Mouse (Mus musculus) CH12.LX (cell line): ENCODE measurements around the gene Tacr2. TPM values are rescaled to one million over a fixed set of nuclear protein-coding genes. Genes with fewer than 3 reads are reported as not detected.

Experiments
- DNase-seq: peaks from one replicate; pipeline ENCODE4 v3.0.0-alpha.2; 2013; ENCODE audit errors: extremely low read depth
- H3K27ac ChIP-seq: 2 replicates; pipeline ENCODE4 v1.5.1; 2012; ENCODE audit warnings: low read depth, mild to moderate bottlenecking, control low read depth, moderate library complexity; ENCODE audit not compliant: insufficient read depth
- H3K27me3 ChIP-seq: replicated peaks from 2 replicates; pipeline ENCODE3; 2012; ENCODE audit warnings: inconsistent platforms
- H3K36me3 ChIP-seq, 2 experiments: replicated peaks in 1 of 2; 2 replicates each; pipeline versions ENCODE3 to v1.6.1; 2012; ENCODE audit warnings: inconsistent platforms in 1 of 2, low read length in 1 of 2, mild to moderate bottlenecking in 1 of 2, mixed read lengths in 1 of 2, moderate library complexity in 1 of 2; ENCODE audit not compliant: control insufficient read depth in 1 of 2, insufficient read depth in 1 of 2
- H3K4me1 ChIP-seq, 2 experiments: 2 replicates each; pipeline ENCODE4 v1.6.1; 2012; ENCODE audit warnings: inconsistent platforms in 1 of 2, moderate library complexity in 1 of 2; ENCODE audit not compliant: insufficient read depth in 2 of 2, control insufficient read depth in 1 of 2
- H3K4me2 ChIP-seq: 2 replicates; pipeline ENCODE4 v1.6.1; 2012; ENCODE audit warnings: low read depth, mild to moderate bottlenecking, control low read depth; ENCODE audit not compliant: poor library complexity, insufficient read depth, severe bottlenecking
- H3K4me3 ChIP-seq, 3 experiments: fragments of 150-350 bp in 1 of 3; sonication (generic) in 1 of 3; replicated peaks in 1 of 3; 2 replicates each; pipeline versions ENCODE3 to v1.5.1; 2011 to 2012; ENCODE audit warnings: low read depth in 2 of 3, low read length in 2 of 3, mild to moderate bottlenecking in 2 of 3, moderate library complexity in 2 of 3, control low read depth in 1 of 3, improper control_type of control experiment in 1 of 3, inconsistent platforms in 1 of 3, mixed read lengths in 1 of 3; ENCODE audit not compliant: poor library complexity in 1 of 3
- H3K79me2 ChIP-seq: replicated peaks from 2 replicates; pipeline ENCODE4 v1.6.1; 2012; ENCODE audit warnings: mild to moderate bottlenecking, moderate library complexity; ENCODE audit not compliant: control insufficient read depth, poor library complexity, insufficient read depth, severe bottlenecking; ENCODE audit errors: extremely low read depth
- H3K9ac ChIP-seq: 2 replicates; pipeline ENCODE4 v1.6.1; 2012; ENCODE audit warnings: low read depth, mild to moderate bottlenecking, control low read depth, moderate library complexity; ENCODE audit not compliant: insufficient read depth
- H3K9me3 ChIP-seq: replicated peaks from 2 replicates; pipeline ENCODE3; 2012; ENCODE audit warnings: low read length, inconsistent platforms, mixed read lengths
- CHD2 ChIP-seq: IDR thresholded peaks from 2 replicates; pipeline ENCODE4 v1.6.1; 2011; ENCODE audit warnings: low read length, improper control_type of control experiment
- CTCF ChIP-seq, 2 experiments: IDR thresholded peaks in 1 of 2; conservative IDR thresholded peaks in 1 of 2; 2 replicates each; pipeline ENCODE4 v1.5.1; 2011 to 2012; ENCODE audit warnings: low read depth in 2 of 2, low read length in 2 of 2, improper control_type of control experiment in 1 of 2, inconsistent platforms in 1 of 2, mild to moderate bottlenecking in 1 of 2, moderate library complexity in 1 of 2
- E2F4 ChIP-seq: IDR thresholded peaks from 2 replicates; pipeline ENCODE4 v1.6.1; 2011; ENCODE audit warnings: low read depth, low read length, improper control_type of control experiment; ENCODE audit not compliant: insufficient replicate concordance
- ELF1 ChIP-seq: IDR thresholded peaks from 2 replicates; pipeline ENCODE4 v1.6.1; 2014; ENCODE audit warnings: low read depth, mild to moderate bottlenecking, inconsistent platforms, low read length, improper control_type of control experiment
- EP300 ChIP-seq: IDR thresholded peaks from 2 replicates; pipeline ENCODE4 v1.6.1; 2011; ENCODE audit warnings: low read length, improper control_type of control experiment
- GABPA ChIP-seq: IDR thresholded peaks from 2 replicates; pipeline ENCODE4 v1.6.1; 2012; ENCODE audit warnings: low read depth, low read length, improper control_type of control experiment, inconsistent platforms; ENCODE audit not compliant: insufficient replicate concordance
- HCFC1 ChIP-seq: IDR thresholded peaks from 2 replicates; pipeline ENCODE4 v1.6.1; 2012; ENCODE audit warnings: low read depth, mild to moderate bottlenecking, inconsistent platforms, low read length, improper control_type of control experiment
- KAT2A ChIP-seq: IDR thresholded peaks from 2 replicates; pipeline ENCODE4 v1.6.1; 2012; ENCODE audit warnings: low read length, improper control_type of control experiment, inconsistent platforms; ENCODE audit not compliant: insufficient replicate concordance
- MAFK ChIP-seq: IDR thresholded peaks from 2 replicates; pipeline ENCODE4 v1.6.1; 2011; ENCODE audit warnings: low read length, improper control_type of control experiment; ENCODE audit not compliant: insufficient replicate concordance
- MAX ChIP-seq: IDR thresholded peaks from 2 replicates; pipeline ENCODE4 v1.6.1; 2011; ENCODE audit warnings: low read length, improper control_type of control experiment
- MAZ ChIP-seq: IDR thresholded peaks from 2 replicates; pipeline ENCODE4 v1.6.1; 2012; ENCODE audit warnings: low read depth, mild to moderate bottlenecking, inconsistent platforms, low read length, improper control_type of control experiment, moderate library complexity
- NELFE ChIP-seq: IDR thresholded peaks from 2 replicates; pipeline ENCODE4 v1.6.1; 2011; ENCODE audit warnings: low read depth, low read length, improper control_type of control experiment
- NRF1 ChIP-seq: IDR thresholded peaks from 2 replicates; pipeline ENCODE4 v1.6.1; 2014; ENCODE audit warnings: low read depth, mild to moderate bottlenecking, inconsistent platforms, low read length, improper control_type of control experiment, moderate library complexity
- PAX5 ChIP-seq: IDR thresholded peaks from 2 replicates; pipeline ENCODE4 v1.6.1; 2012; ENCODE audit warnings: low read length, inconsistent platforms, mixed read lengths
- POLR2AphosphoS2 ChIP-seq: IDR thresholded peaks from 2 replicates; pipeline ENCODE4 v1.6.1; 2011; ENCODE audit warnings: low read depth, low read length, improper control_type of control experiment
- TBP ChIP-seq: conservative IDR thresholded peaks from 2 replicates; pipeline ENCODE4 v1.6.1; 2011; ENCODE audit warnings: low read depth, low read length, improper control_type of control experiment
- TCF12 ChIP-seq: IDR thresholded peaks from 2 replicates; pipeline ENCODE4 v1.6.1; 2014; ENCODE audit warnings: low read depth, mild to moderate bottlenecking, inconsistent platforms, low read length, improper control_type of control experiment
- USF1 ChIP-seq: IDR thresholded peaks from 2 replicates; pipeline ENCODE4 v1.6.1; 2014; ENCODE audit warnings: low read depth, mild to moderate bottlenecking, inconsistent platforms, low read length, improper control_type of control experiment
- USF2 ChIP-seq: conservative IDR thresholded peaks from 2 replicates; pipeline ENCODE4 v1.6.1; 2011; ENCODE audit warnings: low read depth, low read length, improper control_type of control experiment
- ZMIZ1 ChIP-seq: IDR thresholded peaks from 2 replicates; pipeline ENCODE4 v1.6.1; 2012; ENCODE audit warnings: low read depth, mild to moderate bottlenecking, inconsistent platforms, low read length, improper control_type of control experiment
- ZNF384 ChIP-seq: IDR thresholded peaks from 2 replicates; pipeline ENCODE4 v1.6.1; 2012; ENCODE audit warnings: low read depth, low read length, improper control_type of control experiment, inconsistent platforms
- dilution Hi-C: fragments of 300-500 bp; cut with MboI; formaldehyde crosslinking; loops from 2 replicates; pipeline ENCODE4 v1.14.3; 2020; ENCODE audit warnings: low sequenced_read_pairs; ENCODE audit not compliant: extremely low pct_unique_long_range_greater_than_20kb, extremely low pct_ligation_motif_present
- in situ Hi-C: fragments of 300-500 bp; cut with MboI; formaldehyde crosslinking; loops from 3 replicates; pipeline ENCODE4 v1.14.3; 2019; ENCODE audit warnings: low sequenced_read_pairs, low pct_ligation_motif_present, low pct_unique_long_range_greater_than_20kb, mixed read lengths
- polyA plus RNA-seq: library from polyadenylated mRNA; unstranded; fragments of >175 nt; gene quantifications from 2 replicates; pipeline ENCODE4 v1.2.1, GENCODE M21; 2012; ENCODE audit warnings: low read depth; ENCODE audit not compliant: insufficient read length
- total RNA-seq, 2 experiments: library from RNA; depleted of rRNA; stranded (reverse); fragments of 300-350 nt in 1 of 2; fragments of >200 nt in 1 of 2; gene quantifications; 2 replicates each; pipeline ENCODE4 v1.2.3; 2012 to 2014

The Tacr2 gene
- total and polyA plus RNA-seq, 3 experiments = 0.04 to 0.24 (median 0.13) TPM

DNA sequence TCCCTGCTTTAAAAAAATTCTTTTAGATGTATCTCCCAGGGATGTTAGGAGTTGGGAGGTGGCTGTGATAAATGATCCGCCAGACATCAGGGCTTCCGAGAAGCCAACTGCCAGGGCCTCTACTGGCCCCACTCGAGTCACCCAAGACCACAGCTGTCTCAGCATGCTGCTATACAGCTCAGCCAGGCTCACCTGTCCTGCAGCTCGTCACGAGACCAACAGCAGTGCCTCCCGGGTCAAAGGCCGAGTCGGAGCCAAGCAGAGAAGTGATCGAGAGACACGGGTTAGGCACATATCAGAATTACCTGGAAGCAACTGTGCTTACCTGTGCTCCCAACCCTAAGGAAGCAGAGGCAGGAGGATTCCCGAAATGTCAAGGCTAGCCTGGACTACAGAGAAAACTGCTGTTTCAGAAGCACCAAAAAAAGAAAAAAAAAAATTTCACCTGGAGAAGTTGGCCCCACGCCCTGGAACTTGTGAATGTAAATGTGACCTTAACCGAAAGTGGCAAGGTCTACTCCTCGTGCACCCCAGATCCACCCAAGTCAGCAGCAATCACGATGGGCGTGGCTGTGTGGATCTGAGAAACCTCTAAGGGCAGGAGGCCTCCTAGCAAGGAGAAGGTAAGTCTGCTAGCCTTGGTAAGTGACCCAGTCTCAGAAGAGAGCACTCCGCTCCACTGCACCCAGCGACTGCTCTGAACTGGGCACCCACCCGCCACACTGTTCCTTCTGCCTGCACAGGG is 34.0 kb upstream of the Tacr2 start:
- Histone ChIP-seq H3K27me3 (peaks cover 52% of the 10 kb centered on the region), H3K4me1 (peaks cover under 1 to 5% of the 10 kb centered on the region in 2 experiments; a peak in 2 of 4 replicates), H3K79me2 (no peaks in the 10 kb centered on the region), H3K27ac (no peak overlapping the region), H3K9ac (no peak overlapping the region), H3K9me3 (no peaks in the 10 kb centered on the region), H3K4me2 (no peak overlapping the region), H3K36me3 (no peaks in the 10 kb centered on the region), H3K4me3 (no peak overlapping the region)
- dilution Hi-C loops (no loop called here), in situ Hi-C loops (no loop called here)
- TF ChIP-seq EP300 (no peak), NELFE (no peak), NRF1 (no peak), TBP (no peak), KAT2A (no peak), MAX (no peak), MAFK (no peak), USF1 (no peak), USF2 (no peak), HCFC1 (no peak)
- DNase-seq = no peak

- dilution Hi-C loops = no loop called here
- Histone ChIP-seq H3K4me3 (no peak overlapping the region), H3K27me3 (peaks cover 52% of the 10 kb centered on the region), H3K4me1 (no peaks in the 10 kb centered on the region), H3K9me3 (no peaks in the 10 kb centered on the region), H3K27ac (no peak overlapping the region), H3K79me2 (no peaks in the 10 kb centered on the region)
- TF ChIP-seq MAFK (no peak), PAX5 (no peak), HCFC1 (no peak), CTCF (conservative IDR thresholded peaks at IDR 0.05 in 1 of 2, IDR thresholded peaks at IDR 0.05 in 1 of 2; ENCODE audit: low read depth in 2 of 2, low read length in 2 of 2) (no peak), POLR2AphosphoS2 (no peak), ZMIZ1 (no peak), GABPA (no peak), MAZ (no peak), USF1 (no peak), E2F4 (no peak), USF2 (no peak), ELF1 (no peak), TCF12 (no peak), ZNF384 (no peak), KAT2A (no peak), CHD2 (no peak)
- TF ChIP-seq, all 38 proteins: peak for 0
- Histone ChIP-seq H3K9ac (no peak overlapping the region), H3K4me2 (no peak overlapping the region), H3K36me3 (no peaks in the 10 kb centered on the region)
- DNase-seq = no peak
- in situ Hi-C loops = no loop called here
Measured at GRCm38 (mm10) chr10:62218789-62219172, 33.5 kb upstream of the Tacr2 start.
